Mouse (Mus musculus) testis, postnatal 14 days (tissue): ENCODE results near the gene B3galt4.
"Not testable (repeated sequence)": the region's sequence is repeated elsewhere in the genome, so short reads cannot be mapped to it uniquely, and the experiment has no call there.

Source experiments
- DNase-seq: peaks from one replicate; pipeline ENCODE4 v3.0.0; 2021; ENCODE audit warnings: low spot score

B3galt4 gene

GRCm38 (mm10) chr17:33904835-33905234 lies 46.5 kb downstream of the B3galt4 start, which contains the start of gene Platr17:
Gene Platr17 (plus strand): TSS chr17:33905135.
- not testable (repeated sequence) for DNase-seq

GRCm38 (mm10) chr17:33903911-33904651 lies 47.2 kb downstream of the B3galt4 start:
- DNase-seq: not testable (repeated sequence)

GRCm38 (mm10) chr17:33902491-33902890 lies 48.8 kb downstream of the B3galt4 start:
- no peak for DNase-seq

- DNase-seq: no peak
Measured at GRCm38 (mm10) chr17:33902079-33902478, 49.2 kb downstream of the B3galt4 start.

GRCm38 (mm10) chr17:33901653-33902052 lies 49.6 kb downstream of the B3galt4 start:
- peak; percentile 78 for DNase-seq

GRCm38 (mm10) chr17:33900989-33901314 lies 50.3 kb downstream of the B3galt4 start:
- DNase-seq: no peak

GRCm38 (mm10) chr17:33900281-33900988 lies 50.9 kb downstream of the B3galt4 start:
- no peak for DNase-seq
